Mouse (Mus musculus) olfactory bulb, adult 2 months (tissue): ENCODE measurements around the gene Irf9.

Experiments used
- CTCF ChIP-seq: fragments of 200-500 bp; IDR thresholded peaks from 2 replicates; pipeline ENCODE4 v1.5.1; 2012; ENCODE audit warnings: low read depth, mild to moderate bottlenecking, low read length, moderate library complexity; ENCODE audit not compliant: insufficient read depth
- POLR2A ChIP-seq: fragments of 200-500 bp; IDR thresholded peaks from 2 replicates; pipeline ENCODE4 v1.6.1; 2012; ENCODE audit warnings: mild to moderate bottlenecking, low read depth, low read length, moderate library complexity; ENCODE audit not compliant: insufficient read depth

- no peak for TF ChIP-seq POLR2A
- TF ChIP-seq CTCF: no peak
Measured at GRCm38 (mm10) chr14:55640816-55641215, 37.4 kb downstream of the Irf9 start.
